Mouse (Mus musculus) right cerebral cortex, postnatal 25 days (tissue): Measurements from ENCODE around the gene Ndufb3.
"Not testable (repeated sequence)": the region's sequence is repeated elsewhere in the genome, so short reads cannot be mapped to it uniquely, and the experiment has no call there.

Source experiments
- DNase-seq: peaks from one replicate; pipeline ENCODE4 v3.0.0; 2022

Ndufb3 gene

GRCm38 (mm10) chr1:58617978-58618668, 31.9 kb downstream of the Ndufb3 start:
- DNase-seq: no peak

DNA sequence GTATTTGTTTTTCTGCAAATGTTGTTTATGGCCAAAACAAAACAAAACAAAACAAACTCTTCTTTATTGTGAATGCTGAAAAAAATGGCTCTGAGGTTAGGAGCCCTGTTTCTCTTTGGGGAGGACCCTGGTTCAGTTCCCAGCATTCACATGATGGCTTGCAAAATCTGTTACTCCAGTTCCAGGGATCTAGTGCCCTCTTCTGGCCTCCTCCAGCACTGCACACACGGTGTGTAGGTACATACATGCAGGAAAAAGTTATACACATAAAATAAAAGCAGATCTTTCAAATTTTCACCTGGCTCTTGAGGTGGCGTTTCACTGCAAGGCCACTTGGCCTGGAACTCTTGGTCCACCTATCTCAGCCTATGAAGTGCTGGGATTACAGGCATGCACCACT, 32.6 kb downstream of the Ndufb3 start:
- no peak for DNase-seq

DNA sequence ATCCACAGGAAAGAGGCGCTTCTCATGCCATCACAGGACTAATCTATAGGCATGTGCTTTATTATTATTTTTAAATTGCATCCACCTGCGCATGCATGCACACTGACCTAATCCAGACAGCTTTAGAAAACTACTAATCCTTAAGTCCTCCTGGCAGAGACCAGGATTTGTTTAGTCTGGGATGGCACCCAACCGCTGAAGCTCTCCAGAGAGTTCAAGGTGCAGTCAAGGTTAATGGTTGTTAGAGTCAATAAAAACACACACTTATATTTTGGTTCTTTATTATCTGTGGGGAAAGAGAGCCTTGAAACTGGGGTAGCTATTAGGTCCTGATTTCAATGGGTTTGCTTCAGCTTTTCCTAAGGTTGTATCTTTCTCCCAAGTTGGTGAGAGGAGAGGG, 35.1 kb downstream of the Ndufb3 start:
- DNase-seq: no peak

GRCm38 (mm10) chr1:58621996-58622748, 36.0 kb downstream of the Ndufb3 start:
- DNase-seq: no peak

GRCm38 (mm10) chr1:58628847-58629246, 42.7 kb downstream of the Ndufb3 start:
- DNase-seq: not testable (repeated sequence)
